Mouse (Mus musculus) naive thymus-derived CD4-positive, alpha-beta T cell, adult 2 months (primary cell): ENCODE measurements around the gene Ephb2.

Source experiments
- DNase-seq: peaks from one replicate; pipeline ENCODE4 v3.0.0-alpha.2; 2011; ENCODE audit warnings: low read depth

The Ephb2 gene

DNA sequence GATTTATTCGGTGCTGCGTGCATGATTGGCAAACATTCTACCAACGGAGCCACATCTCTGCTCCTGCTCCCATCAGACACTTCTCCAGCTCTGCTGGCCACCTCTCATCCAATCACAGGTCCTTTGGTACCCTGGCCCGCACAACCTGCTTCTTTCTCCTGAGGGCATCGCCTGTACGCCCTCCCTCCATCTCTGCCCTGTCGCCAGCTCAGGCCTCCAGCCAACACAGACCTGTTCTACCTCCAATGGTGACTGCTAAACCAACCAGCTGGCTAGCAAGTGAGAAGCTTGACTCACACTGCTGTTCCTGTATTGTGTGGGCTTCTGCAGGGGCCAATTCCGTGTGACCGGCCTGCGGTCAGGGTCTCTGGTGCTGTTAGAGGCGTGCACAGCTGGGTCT lies 134.6 kb downstream of the Ephb2 start:
- DNase-seq: no peak

DNA sequence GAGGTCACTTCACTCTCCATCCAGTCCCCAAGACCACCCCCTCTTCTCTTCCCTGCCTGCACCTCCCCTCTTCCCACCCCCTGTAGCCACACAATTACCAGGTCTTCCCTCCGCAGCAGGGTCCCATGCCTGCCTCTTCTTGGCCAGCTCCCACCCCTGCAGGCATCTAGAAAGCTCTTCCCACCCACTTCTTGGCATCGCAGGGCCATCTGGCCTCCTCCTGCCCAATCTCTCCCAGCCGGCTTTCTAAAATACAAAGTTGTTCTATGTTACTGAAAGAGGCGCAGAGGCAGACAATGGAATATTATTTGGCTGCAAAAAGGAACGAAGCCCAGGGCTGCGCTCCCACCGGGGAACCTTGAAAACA lies 136.7 kb downstream of the Ephb2 start:
- no peak for DNase-seq

DNA sequence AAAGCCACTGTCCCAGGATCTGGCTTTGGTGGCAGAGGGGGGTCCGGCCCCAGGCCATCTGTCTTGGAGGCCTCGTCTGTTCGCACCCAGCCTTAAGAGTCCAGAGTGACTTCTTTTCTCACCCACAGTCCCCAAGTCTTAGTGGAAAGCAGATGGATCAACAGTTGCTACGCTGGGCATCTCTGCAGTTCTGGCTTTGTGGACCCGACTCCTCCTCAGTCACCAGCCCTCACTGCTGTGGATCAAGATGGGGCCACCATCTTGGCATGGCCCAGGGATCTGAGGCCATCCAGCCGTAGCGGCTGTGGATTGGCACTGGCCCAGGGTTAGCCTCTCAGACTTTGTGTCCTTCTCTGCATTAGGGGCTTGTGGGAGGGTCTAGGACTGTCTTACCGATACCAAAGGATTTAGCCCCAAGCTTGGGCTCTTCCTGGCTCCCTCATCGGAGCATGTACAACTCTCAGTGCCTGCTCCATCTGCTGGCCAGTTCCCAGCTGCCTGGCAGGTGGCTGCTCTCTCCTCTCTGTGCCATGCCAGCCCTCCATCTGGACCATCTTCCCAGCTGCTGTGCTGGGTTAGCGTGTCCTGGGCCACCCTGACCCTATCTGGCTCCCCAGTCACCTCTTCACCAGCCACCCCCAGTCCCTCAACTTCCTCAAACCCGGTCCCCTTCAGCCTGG lies 137.2 kb downstream of the Ephb2 start:
- no peak for DNase-seq

DNA sequence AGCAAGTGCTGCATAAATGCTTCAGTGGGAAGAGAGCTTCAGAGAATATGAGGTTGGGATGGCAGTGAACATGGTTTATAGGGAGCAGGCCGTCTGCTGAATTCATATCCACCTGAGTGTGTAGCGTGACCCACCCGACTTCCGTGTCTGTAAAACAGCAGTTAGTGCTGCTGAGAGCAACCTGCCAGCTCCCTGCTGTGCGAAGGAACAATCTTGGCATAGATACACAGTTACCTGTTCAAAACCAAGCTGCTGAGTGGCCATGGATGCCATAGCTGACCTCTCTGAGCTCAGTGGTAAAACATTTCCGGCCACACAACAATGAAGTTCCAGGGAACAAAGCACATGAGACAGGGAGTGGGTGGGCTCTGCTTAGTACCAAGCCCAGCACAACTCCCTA lies 138.5 kb downstream of the Ephb2 start:
- DNase-seq: no peak

DNA sequence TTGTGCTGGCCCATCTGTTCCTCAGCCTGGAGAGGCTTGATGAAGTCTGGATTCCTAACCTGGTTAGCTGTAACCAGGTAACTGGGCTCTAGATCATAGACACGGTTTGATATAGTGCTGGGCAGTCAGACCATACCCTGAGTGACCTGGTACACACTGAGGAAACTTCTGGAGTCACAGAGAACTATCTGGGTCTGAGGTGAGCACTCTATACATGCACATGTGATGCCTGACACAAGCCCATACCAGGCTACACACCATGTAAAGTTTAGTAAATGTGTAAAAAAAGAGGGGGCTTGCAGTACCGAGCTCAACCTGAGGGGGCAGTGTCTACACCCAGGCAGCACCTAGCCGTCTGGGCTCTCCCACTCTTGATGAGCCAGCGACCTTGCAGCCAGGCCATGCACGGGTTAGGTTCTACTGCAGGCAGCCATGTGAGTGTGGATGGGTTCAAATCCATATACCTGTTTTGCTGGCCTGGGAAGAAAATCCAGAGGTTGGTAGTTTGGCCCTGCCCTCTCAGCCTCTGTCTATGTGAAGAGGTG lies 139.3 kb downstream of the Ephb2 start:
- peak; percentile 72 for DNase-seq

DNA sequence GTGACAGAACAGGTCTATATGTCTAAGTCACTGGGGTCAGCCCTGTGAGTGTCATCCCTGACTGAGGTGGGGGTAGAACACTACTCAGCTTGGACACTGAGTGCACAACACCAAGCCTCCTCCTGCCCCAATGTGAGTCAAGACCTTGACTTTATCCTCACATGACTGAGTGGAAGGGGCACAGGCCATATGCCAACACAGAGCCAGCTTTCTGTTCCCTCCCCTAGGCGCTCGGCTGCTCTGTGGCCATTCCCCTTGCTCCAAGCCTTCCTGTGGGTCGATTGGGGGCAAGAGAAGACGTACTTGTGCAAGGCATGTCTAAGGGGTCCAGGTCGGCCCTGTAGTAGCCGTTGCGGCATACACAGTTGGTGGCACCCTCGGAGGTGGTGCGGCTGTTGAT lies 140.1 kb downstream of the Ephb2 start:
- DNase-seq: no peak

DNA sequence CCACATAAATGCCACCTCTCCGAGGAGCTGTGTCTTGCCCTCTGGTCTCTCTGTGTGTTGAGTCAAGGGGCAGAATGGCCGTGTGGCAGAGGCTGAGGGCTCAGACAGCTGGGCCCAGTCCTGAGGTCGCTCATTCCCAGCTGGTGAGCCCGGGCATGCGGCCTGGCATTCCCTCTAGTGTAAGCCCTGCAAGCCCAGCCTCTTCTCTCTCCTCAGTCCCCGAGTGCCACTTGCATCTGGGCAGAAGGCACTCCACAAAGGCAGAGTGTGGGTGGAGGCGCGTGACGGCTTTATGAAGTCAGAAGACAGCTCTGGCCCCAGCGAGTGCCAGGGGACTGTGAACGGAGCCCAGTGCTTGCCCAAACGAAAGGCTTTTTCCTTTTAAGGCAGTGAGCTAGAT lies 145.8 kb downstream of the Ephb2 start:
- no peak for DNase-seq

DNA sequence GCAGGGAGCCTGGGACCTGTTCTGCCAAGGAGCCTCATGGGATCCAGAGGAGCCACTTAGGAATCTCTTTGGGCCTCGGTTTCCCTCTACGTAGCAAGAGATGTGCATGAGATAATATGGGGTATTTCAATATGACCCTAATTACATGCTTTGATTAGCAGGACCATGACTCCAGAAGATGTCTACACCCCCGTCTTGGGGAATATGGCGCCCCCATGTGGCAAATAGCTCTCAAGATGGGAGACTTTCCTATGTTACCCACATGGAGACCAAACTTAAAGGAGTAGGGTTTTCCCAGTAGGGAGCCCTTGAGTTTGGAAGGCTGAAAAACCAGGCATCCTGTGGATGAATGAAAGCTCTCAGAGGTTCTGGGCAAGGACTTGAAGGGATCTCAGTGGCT lies 147.7 kb downstream of the Ephb2 start:
- DNase-seq: no peak

DNA sequence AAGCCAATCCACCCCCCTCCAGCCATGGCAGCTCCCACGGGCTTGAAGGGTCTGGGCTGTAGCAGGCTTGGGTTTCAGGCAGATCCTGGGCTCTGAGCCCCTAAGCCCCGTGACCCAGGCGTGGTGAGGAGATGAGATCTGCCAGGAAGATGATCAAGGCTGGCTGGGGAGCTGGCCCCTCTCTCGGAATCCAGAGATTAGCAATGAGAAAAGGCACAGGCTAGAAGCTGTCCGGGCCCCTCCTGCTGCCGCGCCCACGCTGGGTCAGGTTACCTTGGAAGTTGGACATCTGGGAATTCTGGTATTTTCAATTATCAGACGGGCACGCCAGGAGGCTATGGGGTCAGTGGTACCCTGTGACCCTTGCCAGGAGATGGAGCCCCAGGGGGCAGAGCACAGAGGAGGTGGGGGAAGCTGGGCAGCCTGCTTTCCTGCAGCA lies 150.3 kb downstream of the Ephb2 start:
- no peak for DNase-seq

DNA sequence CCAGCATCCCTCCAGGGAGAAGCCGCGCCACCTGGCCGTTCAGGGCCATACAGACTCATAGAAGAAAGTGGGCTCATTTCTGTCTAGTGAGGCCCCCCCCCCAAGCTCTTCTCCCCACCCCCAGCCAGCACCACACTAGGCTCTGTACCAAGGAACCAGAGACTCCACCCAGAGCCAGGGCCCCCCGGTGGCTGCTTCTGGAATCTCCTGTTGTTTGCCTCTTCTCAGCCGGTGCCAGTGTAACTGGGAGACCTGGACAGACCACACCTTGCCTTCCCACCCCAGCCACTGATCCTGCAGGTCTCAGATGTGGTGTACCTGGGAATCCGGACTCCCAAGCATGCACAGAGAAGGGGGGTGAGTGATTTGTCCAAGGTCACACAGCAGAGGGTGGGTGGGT lies 151.3 kb downstream of the Ephb2 start:
- DNase-seq: no peak

DNA sequence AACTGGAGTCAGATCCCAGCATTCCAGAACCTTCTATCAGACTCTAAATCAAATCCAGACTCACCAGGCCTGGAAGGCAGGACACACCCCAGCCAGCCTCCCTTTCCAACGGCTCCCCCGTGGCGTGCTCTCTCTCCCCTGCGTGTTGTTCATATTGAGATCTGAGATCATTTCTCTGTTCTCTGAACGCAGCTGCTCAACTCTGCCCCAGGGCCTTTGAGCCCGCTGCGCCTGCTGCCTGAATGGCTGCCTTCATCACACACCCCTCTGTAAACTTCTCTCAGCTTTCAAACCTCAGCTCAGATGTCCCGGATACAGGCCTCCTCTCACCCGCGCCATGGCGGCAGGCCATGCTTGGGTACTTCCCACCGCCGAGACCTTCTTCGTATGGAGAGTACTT lies 155.1 kb downstream of the Ephb2 start:
- DNase-seq: no peak

DNA sequence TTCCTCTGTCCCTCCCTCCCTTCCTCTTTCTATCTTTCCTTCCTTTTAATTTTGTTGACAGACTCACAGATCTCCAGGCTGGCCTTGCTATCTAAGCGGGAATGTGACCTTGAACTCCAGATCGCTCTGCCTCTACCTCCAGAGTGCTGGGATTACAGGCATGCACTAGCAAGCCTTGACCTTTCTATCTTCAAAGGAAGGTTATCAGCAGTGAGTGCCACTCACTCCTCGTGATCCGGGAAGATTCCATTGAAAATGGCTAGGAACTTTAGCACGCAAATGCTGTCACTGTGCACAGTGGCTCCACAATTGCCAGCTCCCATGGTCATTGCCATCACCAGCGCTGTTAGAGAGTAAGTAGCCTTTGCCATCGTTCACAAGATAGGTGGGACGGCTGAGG lies 156.6 kb downstream of the Ephb2 start:
- DNase-seq: no peak

DNA sequence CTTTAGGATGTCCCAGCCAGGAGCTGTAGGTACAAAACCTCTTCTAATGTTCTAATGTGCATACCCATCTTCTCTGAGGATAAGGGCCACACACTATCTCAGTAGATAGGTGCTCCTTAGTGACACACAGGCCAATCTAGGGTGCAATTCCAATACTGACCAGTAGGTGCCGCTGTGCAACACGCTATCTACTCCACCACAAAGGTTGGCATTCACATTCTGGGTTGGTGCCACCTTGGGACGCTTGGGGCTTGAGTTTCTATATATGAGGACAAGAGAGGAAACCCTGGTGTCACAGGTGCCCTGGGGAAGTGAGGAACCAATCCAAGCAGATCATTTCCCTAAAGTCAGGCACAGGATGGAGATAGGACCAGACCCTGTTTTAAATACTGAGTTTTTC lies 157.3 kb downstream of the Ephb2 start:
- DNase-seq: peak; percentile 85

DNA sequence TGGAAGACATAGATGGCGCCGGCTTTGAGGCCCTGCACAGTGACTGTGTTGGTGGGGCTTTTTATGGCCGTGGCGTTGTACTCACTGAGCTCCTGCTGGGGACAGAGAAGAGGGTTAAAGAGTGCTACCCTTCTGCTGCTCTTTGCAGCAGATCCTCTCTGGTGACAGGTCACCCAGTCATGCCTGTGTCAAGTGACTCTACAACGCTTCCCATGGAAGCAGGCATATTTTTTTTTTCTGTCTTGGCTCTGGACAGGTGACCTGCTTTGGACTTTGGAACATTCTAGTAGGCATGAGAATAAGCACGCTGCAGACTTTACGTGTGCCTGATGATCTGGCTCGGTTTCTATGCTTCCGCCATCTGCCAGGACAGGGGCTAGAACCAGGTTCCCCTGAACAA lies 160.3 kb downstream of the Ephb2 start:
- DNase-seq: no peak

DNA sequence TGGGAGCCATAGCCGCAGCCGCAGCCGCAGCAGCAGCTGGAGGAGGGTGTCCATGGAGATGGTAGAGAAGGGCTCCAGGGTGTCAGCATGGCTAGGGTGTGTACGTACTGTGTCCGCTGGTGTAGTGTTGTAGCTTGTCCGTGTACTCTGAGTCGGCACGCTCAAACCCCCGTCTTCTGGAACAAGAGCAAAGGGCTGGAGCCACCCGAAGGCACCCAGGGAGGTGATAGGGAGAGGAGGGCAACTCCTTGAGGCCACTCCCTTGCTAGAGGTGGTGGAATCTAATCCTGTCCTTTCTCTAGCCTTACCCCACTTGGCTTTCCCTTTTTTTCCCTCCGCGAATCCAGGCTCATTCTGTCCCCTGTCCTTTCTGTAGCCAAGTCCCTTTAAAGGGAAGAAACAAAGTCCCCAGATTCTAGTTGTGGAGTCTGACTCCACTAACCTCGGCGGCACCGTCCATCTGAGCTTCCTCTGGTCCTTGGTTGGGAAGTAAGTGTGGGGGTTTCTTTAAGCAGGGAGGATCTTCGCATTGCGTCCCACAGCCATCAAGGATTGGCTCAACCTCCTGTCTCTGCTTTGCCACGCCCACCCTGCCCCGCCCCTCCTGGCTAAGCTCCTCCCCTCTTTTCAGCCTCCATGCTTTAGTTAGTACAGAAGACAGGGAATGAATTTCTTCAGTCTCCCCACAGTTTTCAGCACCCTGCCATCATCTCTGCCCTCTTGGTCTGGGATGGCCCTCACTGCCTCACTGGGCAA lies 163.3 kb downstream of the Ephb2 start:
- DNase-seq: no peak

DNA sequence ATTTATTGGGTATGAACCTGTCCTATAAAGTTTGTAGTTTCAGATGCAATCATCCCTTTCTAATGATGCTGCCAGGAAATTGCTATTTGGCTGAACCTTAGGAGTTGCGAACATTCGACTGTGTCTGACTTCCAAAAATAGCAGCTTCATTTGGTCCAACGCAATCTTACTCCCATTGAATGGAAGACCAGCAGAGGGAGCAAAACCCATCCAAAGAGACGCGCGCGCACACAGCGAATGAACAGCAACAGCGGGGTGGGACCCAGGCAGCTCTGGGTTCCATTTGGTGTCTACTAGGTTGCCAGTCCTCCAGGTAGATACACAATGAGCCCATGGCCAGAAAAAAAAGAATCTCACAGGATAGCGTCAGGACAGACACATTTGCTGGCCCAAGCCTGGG lies 168.0 kb downstream of the Ephb2 start:
- no peak for DNase-seq

DNA sequence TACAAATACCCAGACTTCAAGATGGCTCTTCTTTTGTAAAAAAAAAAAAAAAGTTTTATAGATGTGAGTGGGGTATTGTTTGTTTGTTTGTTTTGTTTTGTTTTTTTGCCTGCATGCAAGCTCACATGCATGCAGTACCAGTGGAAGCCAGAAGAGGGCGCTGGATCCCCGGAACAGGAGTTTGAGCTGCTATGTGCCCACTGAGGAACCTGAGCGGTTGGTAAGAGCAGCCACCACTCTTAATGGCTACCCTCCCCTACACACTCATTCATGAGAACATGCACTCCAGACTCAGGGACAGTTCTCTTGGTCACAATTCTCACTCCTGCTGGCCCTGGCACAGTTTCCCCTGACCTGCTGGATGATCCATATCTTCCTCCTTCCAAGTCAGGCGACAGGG lies 169.8 kb downstream of the Ephb2 start:
- DNase-seq: no peak

DNA sequence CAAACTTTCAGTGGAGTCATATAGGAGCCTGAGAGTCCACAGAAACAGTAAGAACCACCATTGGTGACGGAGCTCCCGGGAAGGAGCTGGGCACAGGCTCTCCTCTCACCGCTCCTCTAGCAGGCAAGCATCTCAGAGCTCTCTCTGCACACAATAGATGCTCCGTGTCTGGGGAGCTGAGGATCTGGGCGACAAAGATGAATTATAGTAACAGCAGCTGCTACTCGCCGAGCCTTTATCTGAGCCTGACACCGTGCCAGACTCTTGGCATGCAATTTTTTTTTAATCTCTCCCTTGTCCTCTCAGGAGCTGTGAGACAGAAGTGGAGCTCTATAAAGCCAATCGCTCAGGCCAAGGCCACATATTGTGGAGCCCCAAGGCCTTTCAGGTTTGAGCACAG lies 170.7 kb downstream of the Ephb2 start:
- DNase-seq: no peak

DNA sequence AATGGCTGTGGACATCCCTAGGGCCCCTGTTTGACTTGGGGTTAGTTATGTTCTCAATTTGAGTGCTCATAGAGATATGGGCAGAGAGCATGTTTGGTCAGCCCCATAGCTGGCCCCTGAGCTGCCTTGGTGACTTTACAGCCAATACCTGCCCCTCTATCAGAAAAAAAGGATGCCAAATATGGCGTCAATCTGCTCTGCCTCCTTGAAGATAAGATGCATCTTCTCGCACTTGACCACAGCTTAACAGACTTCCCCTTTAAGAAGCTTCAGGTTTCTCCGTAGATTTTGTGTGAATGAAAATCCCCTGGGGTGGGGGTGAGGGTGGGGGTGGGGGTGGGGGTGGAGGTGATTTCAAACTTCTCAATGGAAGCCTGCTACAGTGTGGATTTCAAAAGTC lies 177.9 kb downstream of the Ephb2 start:
- no peak for DNase-seq

DNA sequence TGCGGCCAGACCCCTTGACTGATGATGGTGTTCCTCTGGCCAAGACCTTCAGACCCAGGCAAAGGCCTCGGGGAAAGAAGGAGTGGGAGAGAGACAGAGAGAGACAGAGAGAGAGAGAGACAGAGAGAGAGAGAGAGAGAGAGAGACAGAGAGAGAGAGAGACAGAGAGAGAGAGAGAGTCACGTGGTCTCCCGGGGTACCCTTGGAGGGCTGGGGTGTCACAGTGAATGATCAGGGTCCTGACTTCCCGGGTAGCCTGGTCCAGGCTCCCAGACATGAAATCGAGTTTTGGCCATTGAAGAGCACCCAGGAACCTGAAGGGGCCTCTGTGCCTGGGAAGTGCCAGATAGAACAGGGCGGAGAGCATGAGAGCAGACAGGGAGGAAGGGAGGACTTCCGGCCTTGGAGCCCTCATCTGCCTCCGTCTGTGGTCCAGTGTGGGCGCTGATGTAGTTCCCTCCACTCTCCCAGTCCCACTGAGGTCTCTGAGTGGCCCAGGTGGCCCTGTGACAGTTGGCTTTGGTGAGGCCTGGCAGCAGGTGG lies 182.0 kb downstream of the Ephb2 start:
- DNase-seq: no peak

DNA sequence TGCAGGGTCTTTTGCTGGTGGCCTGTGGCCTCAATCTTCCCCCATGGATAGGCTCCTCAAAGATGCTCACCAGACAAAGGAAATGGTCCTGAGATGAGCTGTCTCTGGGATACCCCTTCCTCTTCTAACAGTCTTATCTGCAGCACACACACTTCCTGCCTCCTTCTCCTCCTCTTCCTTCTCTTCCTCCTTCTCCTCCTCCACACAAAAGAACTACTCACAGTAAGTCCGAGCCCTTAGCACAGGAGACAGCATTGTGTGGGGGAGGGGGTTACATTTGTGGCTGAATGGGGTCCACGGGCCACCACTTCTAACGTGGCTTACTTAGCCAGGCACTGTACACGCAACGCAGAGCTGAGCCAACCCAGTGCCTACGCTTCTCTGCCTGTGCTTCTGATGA lies 182.8 kb downstream of the Ephb2 start:
- DNase-seq: no peak

DNA sequence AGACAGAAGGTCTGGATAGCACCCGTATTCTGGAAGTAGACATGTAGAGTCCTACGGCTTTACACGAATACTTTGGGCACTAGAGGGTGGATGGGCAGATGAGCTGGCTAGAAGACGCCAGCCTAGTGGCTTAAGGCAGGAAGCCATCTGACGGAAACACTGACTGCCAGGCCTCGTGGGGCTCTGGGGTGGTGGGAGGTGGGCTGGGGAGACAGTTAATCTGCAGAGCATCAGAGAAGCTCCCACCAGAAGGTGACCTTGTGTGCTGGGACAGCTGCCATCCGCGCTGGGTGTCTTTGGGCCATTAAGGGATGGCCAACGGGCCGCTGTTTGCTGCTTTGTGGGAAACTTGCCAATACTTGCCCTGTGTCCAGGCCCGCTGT lies 183.3 kb downstream of the Ephb2 start:
- no peak for DNase-seq

DNA sequence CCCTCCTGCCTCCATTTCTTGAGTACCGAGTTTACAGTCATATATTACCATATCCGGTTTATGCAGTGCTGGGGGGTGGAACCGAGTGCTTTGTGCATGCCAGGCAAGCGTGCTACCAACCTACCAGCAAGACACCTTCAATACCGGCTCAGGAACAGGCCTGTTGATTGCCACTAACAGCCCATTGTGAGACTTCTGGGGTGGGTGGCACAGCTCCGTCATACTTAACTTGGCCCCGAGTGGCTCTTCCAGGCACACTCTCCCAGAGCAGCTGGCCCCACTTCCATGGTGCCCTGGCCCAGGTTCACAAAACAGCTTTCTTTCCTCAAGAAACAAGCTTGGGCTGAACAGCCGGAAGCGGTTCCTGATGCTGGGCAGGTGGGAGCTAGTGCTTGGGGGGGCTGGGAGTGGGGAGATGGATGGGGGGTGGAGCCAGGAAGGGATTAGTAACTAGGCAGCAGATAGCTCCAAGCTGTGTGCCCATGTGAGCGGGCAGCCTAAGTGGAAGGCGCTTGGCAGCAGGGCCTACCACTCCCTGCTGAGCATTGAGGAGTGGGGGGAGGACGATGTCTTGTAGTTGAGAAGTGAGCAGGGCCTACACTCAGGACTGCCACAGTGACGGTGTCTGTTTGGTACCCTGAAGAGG lies 183.8 kb downstream of the Ephb2 start:
- no peak for DNase-seq
